Mouse (Mus musculus) adrenal gland, adult 18-20 months (tissue): ENCODE measurements around the gene Gsta2. TPM values are rescaled to one million over a fixed set of nuclear protein-coding genes. Genes with fewer than 3 reads are reported as not detected.
A peak's percentile ranks its signal among the peaks of the same experiment; 100 is the strongest.
"Not testable (repeated sequence)": the region's sequence is repeated elsewhere in the genome, so short reads cannot be mapped to it uniquely, and the experiment has no call there.

ENCODE experiments used
- DNase-seq, 2 experiments: peaks; one replicate each; pipeline ENCODE4 v3.0.0; 2021 to 2022; ENCODE audit warnings: low spot score in 2 of 2
- total RNA-seq, 2 experiments: library from RNA; stranded (reverse); gene quantifications; 1 replicate in 1 of 2; 2 replicates in 1 of 2; pipeline ENCODE4 v1.2.3; 2021

The Gsta2 gene
- total RNA-seq, 2 experiments from 2014 or later, result 0.42 to 9.7 TPM

DNA sequence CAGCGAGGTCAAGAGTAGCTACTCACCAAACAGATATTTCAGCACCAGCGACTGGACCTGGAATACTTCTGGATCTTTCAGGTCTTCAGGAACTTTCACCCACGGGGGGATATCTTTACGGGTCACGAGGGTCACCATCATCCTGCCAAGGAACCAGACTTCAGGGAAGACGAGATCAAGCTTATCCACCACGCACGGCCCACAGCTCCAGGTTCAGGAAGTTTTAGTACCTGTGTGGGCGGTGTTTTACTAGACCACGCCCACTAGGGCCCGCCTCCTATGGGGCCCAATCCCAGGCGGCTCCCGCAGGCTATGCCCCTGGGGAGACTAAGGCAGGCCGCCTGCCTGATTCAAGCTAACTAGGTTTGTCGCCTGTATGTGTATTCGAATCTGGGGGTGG is 12.4 kb upstream of the Gsta2 start, which contains the start of gene Dppa5a:
Gene Dppa5a, minus strand, starts transcription at position 219 of the 400 bp plus-strand sequence.
- not testable (repeated sequence) for DNase-seq

DNA sequence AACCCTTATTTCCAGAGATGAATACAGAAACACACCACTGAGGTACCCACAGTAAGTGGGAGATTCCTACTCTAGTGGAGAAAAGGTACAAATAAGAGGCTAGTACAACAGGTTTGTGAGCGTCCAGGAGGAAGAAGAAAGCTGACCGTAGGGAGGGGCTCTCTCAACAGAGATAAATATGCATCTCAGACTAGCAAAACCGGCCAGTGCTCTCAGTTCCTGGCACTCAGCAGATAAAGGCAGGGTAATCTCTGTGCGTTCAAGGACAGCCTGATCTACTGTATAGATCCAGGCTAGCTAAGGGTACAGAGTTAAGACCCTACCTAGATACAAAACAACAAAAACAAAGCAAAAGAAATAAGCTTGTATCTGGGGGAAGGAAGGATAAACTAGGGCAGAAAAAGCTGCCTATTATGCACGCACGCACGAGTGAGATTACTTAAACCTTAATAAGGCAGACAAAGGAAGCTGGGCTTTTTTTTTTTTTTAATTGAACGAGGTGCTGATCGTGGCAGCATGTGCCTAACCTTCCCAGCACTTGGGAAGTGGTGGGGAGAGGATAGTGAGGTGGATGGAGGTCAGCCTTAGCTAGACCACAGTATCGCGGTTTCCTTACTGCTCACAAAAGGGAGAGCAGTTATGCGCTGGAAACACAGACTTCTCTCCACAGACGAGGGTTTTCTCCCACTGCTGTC is 10.4 kb upstream of the Gsta2 start:
- DNase-seq, result no peak

DNA sequence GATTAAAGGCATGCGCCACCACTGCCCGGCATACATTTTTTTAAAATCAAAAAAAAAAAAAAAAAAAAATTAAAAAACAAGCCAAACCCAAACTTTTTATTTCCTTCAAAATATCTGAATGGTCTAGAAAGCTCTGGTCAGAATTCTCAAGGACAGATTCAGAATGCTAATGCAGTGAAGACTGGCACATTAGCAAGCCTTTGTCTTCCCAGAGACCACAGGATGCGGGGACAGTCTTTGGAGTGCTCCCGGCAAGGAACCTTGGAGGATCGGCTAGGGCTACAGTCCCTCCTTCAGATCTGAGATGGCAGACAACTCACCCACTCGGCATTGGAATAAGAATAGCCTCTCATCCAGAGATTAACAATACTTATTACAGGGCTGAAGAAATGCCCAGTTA is 9.1 kb upstream of the Gsta2 start:
- no peak for DNase-seq

DNA sequence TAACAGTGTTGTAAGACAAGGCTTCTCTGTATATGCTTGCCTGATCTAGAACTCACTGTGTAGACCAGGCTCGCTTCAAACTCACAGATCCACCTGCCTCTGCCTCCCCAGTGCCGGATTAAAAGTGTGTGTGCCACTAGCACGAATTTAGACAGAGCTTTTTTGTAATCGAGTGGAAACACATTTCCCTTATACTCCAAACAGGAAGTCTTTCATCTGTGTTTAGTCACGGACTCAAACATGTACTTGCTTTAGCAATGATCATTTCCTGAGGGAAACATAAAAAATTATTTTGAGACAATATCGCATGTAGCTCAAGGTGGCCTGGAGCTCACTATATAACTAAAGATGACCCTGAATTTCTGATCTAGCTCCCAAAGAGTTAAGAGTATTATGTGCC is 7.8 kb upstream of the Gsta2 start:
- DNase-seq, result no peak

DNA sequence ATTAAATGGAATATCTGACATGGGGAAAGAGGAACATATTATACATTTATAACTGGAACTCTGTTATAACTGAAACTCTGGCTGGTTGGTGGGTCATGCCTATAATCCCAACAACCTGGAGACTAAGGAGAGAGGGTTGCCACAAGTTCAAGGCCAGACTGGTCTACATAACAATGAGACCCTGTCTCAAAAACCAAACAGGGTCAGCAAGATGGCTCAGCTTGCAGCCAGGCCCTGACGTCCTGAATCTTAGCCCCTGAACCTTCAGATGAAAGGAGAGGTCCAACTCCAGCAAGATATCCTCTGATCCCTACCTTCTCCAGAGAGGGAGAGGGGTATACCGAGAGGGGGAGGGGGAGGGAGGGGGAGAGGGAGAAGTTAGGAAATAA is 4.9 kb upstream of the Gsta2 start:
- DNase-seq, result no peak

DNA sequence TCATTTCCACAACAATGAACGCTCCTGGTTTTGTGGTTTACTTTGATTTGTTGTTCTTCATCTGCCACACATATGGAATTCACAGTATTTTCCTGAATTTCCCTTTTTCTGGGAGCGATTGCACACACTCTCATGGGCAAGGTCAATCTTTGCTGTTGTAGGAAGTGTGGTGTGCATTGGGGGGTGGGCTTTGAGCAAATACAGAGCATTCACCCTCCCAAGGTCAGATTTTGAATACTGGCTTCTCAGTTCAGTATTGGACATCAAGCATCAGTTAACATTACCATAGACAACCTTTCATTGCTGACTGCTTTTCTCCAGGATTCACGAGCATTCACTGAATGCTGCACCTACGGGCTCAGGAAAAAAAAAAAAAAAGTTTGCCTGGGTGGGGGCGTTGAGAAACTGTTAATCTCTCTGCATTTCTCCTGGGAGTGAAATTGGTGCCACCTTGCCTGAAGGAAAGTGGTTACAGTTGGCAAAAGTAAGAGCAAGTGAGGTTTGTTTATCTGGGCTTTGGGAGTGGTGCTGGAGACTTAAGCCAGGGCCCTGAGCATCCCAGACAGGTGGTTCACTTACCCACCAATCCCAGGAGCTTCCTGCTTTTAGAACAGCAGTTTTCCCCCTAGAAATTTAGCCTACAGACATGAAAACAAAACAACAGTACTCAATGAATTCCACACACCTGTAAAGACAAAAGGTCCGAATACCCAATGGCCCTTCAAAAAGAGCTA is 4.3 kb upstream of the Gsta2 start:
- no peak for DNase-seq

DNA sequence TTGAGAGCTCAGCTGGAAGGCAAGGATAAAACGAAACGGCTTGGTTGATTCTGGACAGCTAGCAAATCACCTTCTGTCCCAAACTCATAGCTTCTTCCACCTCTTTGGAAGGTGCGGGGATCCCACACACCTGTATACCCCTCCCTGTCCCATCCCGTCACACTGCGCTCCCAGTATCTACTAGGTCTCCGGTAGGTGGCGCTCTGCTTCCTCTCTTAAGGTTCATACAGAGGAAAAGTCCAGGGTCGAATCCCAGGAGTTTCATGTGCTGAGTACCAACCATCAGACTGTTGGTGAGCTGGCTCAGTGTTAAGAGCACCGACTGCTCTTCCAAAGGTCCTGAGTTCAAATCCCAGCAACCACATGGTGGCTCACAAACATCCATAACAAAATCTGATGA is 2.5 kb upstream of the Gsta2 start:
- DNase-seq, result peak; percentile 53 to 68

DNA sequence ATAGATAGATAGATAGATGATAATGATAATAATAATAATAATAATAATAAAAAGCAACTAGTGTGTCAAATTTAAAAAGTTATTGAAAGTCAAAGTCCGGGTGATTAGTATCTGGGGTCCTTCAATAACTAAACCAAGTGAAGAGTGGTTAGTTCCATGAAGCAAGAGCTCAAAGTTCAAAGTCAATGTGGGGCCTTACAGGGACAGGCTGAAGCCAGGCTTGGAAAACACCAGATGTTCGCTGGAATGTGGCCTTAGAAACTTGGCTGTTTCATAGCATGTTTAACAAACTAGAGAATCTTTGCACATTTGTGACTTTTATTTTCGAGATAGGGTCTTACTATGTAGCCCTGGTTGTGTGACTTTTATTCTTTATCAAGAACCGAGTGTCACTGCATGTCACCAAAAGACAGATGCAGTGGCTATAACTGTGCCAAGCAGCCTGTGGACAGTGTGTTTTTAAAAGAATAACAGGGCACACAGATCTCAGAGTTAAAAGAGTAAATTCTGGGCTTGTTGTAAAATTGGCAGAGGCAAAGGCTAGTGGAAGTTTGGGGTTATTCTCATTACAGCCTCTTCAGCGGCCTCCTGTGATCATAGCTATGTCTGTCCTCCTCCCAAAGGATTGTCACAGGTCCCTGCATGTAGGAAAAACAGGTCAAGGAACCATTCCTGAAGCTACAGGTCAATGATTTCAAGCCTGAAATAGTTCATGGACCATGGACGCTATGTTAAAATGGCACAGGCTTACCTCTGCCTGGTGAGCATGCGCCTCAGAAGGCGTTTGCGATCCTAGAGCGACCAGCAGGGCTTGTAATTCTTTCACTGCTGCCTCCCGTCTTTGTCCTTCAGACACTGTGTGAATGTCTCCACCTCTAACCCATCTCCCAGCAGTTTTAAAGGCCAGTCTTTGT is 666 bp downstream of the Gsta2 start:
- no peak for DNase-seq

DNA sequence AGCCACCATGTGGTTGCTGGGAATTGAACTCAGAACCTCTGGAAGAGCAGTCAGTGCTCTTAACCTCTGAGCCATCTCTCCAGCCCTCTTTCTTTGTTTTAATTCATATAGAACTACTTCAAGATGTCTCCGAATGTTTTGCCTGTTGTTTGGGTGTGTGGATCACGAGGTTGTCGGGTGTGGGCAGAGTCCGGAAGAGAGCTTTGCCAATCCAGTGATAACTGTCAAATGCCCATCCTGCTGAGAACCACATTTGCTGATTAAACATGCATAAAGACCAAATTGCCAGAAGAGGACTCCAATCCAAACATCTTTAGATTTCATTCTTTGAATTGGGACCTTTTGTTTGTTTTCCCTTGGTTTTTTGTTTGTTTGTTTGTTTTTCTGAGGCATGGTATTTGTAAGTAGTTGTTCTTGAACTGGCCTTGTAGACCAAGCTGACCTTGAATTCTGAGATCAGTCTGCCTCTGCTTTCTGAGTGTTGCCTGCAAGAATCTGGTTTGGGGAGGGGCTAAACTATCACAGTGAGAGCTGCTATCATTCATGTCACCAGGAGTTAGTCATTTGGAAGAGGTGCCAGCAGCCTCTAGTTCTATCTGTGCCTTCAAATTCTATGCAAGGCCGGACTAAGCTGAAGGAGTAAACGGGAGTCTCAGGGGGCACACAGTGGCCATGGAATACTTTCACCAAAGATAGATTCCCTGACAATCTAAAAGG is 3.9 kb downstream of the Gsta2 start:
- no peak for DNase-seq

DNA sequence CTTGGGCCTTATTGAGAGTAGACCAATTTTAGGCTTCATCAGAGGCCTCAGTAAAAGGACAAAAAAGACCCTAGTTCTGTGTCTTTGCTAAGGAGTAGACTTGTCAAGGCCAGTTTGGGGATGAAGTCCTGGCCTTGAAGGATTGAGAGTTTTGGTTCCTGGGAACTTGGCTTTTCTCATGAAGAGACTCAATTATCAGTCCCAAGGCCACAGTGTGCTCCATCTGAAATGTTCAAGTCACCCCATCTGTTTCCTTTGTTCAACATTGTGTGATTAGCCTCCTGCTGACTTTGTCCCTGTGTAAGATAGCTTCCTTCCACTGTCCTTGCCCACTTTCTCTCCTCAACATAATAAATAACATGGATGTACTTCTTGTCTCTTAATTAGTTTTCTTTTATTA is 5.6 kb downstream of the Gsta2 start:
- not testable (repeated sequence) for DNase-seq

DNA sequence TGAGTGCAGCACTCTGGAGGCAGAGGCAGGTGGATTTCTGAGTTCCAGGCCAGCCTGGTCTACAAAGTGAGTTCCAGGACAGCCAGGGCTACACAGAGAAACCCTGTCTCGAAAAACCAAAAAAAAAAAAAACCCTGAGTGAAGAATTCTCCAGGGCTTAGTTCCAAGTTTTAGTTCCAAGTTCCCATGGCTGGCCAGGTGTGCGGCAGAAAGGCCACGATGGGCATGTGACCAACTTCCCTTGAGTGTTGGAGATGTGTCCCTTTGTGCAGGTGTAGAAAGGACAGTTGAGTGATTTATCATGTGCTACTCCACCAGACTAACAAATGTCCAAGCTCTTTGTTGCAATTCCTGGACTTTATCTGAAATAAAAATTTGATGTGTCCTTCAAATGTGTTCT is 6.4 kb downstream of the Gsta2 start:
- DNase-seq, result not testable (repeated sequence)

DNA sequence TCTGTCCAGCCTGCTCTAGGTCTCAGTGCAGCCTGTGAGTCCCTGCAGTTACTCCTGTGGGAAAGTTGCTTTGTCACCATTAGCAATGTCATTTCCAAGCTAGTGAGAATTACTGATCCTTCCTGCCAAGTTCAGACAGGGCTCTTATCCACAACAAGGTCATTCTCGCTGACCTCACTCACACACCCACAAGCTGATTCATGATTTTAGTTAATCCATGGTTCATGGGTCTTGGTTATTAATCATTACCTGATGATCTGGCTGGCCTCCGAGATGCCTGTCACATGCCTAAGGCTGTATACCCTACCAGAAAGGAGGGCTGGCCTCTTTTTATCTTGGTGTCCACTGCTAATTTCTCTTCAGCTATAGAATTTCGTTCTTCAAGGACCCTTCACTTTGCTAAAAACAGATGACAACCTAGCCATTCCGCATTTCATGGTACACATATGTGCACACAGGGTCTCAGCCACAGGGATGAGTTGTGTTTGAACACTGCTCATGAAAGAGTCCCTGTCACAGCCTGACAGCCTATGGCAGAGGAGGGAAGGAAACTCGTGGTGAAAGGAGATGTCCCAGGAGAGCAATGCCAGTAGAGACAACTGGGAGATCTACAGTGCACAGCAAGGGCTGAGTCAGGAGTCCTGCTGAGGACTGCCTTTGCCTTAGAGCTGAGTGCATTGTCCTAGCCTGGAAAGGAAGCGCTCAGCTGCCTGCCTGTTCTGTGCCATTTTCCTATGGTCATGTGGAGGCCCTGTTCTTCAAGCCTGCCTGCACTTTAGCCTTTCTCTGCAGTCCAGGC is 7.2 kb downstream of the Gsta2 start:
- peak in 1 of 2 experiments; percentile 38 for DNase-seq

DNA sequence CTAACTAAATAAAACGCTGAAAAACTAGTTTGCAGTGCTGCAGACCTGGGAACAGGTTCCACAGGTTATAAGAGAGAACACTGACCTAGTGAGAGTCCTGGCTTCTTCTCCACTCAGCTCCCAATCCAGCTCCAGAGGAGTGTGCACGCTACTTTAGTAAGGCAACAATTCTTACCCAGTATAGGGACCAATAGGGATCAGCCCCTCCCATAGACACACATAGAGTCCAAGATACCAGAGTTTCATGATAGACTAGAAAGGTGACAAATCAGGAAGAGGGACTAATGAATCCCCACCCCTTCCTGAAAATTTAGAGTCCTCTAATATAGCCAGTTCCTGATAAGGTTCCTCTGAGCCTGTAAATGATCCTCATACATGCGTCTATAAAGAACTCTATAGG is 8.6 kb downstream of the Gsta2 start:
- no peak for DNase-seq

DNA sequence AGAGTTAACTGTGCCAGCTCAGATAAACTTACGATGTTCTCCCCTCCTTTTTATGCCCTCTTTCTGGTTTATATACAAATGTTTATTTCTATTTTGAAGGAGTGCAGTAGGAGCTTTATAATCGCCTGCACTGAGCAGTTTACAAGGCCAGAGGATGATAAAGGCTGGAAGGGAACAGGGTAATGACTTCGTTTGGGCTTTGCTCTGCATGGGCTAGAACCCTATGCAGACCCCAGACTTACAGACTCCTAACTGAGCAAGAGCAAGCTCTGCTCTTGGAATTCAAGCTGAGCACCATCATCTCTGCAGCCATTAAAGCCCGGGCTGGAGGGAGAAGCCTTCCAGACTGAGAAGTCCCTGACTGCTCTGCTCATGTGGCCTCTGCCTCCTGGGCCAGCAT is 10.4 kb downstream of the Gsta2 start:
- DNase-seq, result not testable (repeated sequence)

DNA sequence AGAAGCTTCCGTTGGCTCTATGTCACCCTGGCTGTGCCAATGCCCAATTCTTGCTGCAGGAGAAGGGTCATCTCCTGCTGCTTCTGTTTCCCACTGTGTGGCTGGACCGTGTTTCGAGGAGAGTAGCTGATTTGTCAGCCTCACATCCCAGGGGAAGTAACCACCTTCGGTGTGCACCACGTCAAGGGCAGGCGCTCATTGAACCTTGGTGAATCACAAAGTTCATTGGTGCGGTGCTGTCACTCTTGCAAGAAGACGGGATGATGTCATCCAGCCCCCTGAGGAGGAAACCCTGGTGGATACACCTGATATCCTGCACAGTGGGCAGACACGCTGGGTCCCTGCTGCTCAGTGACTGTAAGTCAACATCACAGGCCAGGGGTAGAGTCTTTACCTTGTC is 12.5 kb downstream of the Gsta2 start:
- not testable (repeated sequence) for DNase-seq

DNA sequence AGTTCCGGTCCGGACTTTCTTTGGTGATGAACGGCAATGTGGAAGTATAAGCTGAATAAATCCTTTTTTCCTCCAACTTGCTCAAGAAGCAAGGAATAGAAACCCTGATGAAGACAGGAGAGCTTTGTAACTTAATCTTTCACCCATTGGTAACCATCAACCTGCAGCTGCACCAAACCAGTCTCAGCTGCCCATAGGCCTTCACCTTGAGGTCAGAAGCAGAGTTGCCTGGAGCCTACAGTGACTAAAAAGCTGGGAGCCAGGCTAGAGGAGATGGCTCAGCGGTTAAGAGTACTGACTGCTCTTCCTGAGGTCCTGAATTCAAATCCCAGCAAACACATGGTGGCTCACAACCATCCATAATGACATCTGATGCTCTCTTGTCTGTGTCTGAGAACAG is 13.1 kb downstream of the Gsta2 start:
- not testable (repeated sequence) for DNase-seq

DNA sequence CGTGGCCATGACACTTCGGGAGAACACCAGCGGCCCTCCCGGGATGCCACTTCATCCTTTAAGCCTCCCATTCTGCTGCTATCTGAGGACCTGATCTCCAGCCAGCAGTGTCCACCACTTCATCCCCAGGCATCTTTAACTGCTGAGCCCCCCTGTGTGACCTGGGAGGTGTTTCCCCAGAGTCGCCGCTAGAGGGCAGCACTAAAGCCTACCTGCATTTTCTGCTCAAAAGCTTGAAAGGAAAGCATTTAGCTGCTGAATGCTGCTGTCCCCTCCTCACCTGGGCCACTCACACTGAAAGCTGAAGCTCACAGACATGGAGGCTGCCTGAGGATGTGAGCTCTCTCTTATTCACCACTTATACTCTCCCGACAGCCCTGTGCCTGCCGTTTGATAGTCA is 15.3 kb downstream of the Gsta2 start:
- peak; percentile 55 to 57 for DNase-seq

DNA sequence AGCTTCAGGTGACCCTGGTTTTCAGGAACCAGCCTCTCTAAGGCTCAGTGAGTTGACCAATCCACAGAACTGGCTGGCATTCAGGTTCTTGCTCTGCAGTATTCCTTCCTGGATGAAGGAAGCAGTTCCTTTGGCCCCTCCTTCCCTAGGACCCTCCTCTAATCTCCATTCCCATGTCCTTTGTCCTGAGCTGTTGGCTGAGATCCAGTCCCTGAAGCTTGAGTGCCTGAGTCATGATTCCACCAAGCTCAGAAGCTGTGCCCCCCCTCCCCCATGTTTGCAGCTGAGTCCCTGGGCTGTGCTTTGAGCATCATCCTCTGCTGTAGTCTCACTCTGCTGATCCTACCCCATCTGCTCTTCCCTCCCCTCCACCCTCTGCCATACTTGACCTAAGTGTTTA is 18.5 kb downstream of the Gsta2 start:
- not testable (repeated sequence) for DNase-seq

DNA sequence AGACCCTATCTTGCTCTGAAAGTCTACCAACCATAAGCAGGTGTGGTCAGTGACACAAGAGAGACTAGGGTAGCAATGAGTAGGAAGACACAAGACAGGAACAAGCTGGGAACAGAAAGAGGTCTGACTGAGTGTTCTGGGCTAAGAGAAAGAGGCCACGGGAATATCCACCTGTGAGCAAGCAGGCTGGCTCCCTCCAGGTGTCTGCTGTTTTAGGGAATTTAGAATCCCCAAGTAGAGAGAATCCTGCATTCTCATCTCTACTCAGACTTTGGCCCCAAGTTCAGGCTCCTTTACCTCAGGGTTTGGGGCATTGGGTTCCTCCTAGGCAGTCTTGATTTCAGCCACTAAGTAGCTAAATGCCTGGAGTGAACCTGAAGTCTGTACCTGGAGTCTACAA is 28.3 kb downstream of the Gsta2 start, which contains the start of gene Omt2b:
Gene Omt2b, plus strand, starts transcription at position 301 of the 400 bp plus-strand sequence.
- DNase-seq, result not testable (repeated sequence)

DNA sequence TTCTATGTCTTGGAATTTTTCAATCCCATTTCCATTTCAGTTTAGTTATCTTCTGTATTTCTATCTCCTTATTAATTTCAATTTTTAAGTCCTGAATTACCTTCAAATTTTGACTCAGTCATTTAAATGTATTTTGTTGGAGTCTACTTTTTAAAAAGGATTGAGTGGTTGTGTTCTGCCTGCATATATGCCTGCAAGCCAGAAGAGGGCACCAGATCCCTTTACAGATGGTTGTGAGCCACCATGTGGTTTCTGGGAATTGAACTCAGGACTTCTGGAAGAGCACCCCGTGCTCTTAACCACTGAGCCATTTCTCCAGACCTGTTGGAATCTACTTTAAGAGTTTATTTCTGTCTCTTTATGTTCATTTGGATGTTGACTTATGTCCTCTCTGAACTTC is 36.1 kb downstream of the Gsta2 start:
- DNase-seq, result no peak
